Mouse (Mus musculus) midbrain, postnatal 0 days (tissue): Measurements from ENCODE around the gene Il4ra. TPM values are rescaled to one million over a fixed set of nuclear protein-coding genes. Genes with fewer than 3 reads are reported as not detected.

Experiments used
- ATAC-seq: fragments of 200-750 bp; cut with Nextera tagmentation; 2 replicates; pipeline ENCODE4 v1.8.0; 2017; ENCODE audit warnings: moderate number of reproducible peaks, mild to moderate bottlenecking, moderate TSS enrichment, moderate library complexity; ENCODE audit not compliant: low FRiP score
- DNase-seq: peaks from one replicate; pipeline ENCODE4 v3.0.0-alpha.2; 2015; ENCODE audit warnings: low spot score
- H3K27ac ChIP-seq: fragments of 300-500 bp; sonication (generic); 2 replicates; pipeline ENCODE4 v1.5.1; 2014; ENCODE audit warnings: low read depth, mild to moderate bottlenecking, low read length, mixed read lengths
- H3K27me3 ChIP-seq: fragments of 300-500 bp; sonication (generic); 2 replicates; pipeline ENCODE4 v1.6.1; 2014; ENCODE audit warnings: low read length, control low read depth, mixed read lengths; ENCODE audit not compliant: insufficient read depth
- H3K36me3 ChIP-seq: fragments of 300-500 bp; sonication (generic); 2 replicates; pipeline ENCODE4 v1.6.1; 2014; ENCODE audit warnings: low read length, control low read depth, mixed read lengths; ENCODE audit not compliant: insufficient read depth
- H3K4me1 ChIP-seq: fragments of 300-500 bp; sonication (generic); 2 replicates; pipeline ENCODE4 v1.6.1; 2014; ENCODE audit warnings: mild to moderate bottlenecking, control low read depth, antibody characterized with exemption, low read length, mixed read lengths; ENCODE audit not compliant: insufficient read depth
- H3K4me2 ChIP-seq: fragments of 300-500 bp; sonication (generic); 2 replicates; pipeline ENCODE4 v1.6.1; 2014; ENCODE audit warnings: low read depth, mild to moderate bottlenecking, low read length, mixed read lengths; ENCODE audit not compliant: poor library complexity, severe bottlenecking
- H3K4me3 ChIP-seq: fragments of 300-500 bp; sonication (generic); 2 replicates; pipeline ENCODE4 v1.5.1; 2014; ENCODE audit warnings: low read depth, mild to moderate bottlenecking, low read length, moderate library complexity
- H3K9ac ChIP-seq: fragments of 300-500 bp; sonication (generic); replicated peaks from 2 replicates; pipeline ENCODE4 v1.6.1; 2014; ENCODE audit warnings: mild to moderate bottlenecking, low read length, moderate library complexity, mixed read lengths; ENCODE audit not compliant: poor library complexity, severe bottlenecking
- H3K9me3 ChIP-seq: fragments of 300-500 bp; sonication (generic); 2 replicates; pipeline ENCODE4 v1.6.1; 2016; ENCODE audit warnings: low read length, control low read depth
- CTCF ChIP-seq: IDR thresholded peaks from 2 replicates; pipeline ENCODE4 v1.5.1; 2016; ENCODE audit warnings: antibody characterized with exemption, mild to moderate bottlenecking
- WGBS: fragments of 180-500 bp; shearing (Covaris S2); extraction: QIAGEN DNeasy Blood & Tissue Kit; methylation state at CpG from one replicate; pipeline ENCODE4 v1.1.7; 2014; 5-methylcytosine and 5-hydroxymethylcytosine counted together
- polyA plus RNA-seq: library from polyadenylated mRNA; unstranded; fragments of >200 nt; fragmentation: Nextera tagmentation; extraction: Ambion mirVana; gene quantifications from 2 replicates; pipeline ENCODE4 v1.2.1, GENCODE M21; 2015
- total RNA-seq: library from RNA; depleted of rRNA; stranded (reverse); fragments of >200 nt; gene quantifications from 2 replicates; pipeline ENCODE4 v1.2.3, GENCODE M21; 2014; rRNA removed

Gene Il4ra
- total and polyA plus RNA-seq, 2 experiments from 2014 or later = 5.4 to 12.9 TPM

- no peak for ATAC-seq
- no peaks in the 10 kb centered on the region for H3K4me1 ChIP-seq
- no peak for DNase-seq
- no peak for TF ChIP-seq CTCF
- no peak overlapping the region for H3K4me2 ChIP-seq
- no peaks in the 10 kb centered on the region for H3K27me3 ChIP-seq
- 87% methylated on average over 7 of the region's 7 CpGs for WGBS
- H3K9ac ChIP-seq = no peak overlapping the region
- H3K36me3 ChIP-seq = no peaks in the 10 kb centered on the region
- H3K9me3 ChIP-seq = no peaks in the 10 kb centered on the region
- no peak overlapping the region for H3K4me3 ChIP-seq
- no peak overlapping the region for H3K27ac ChIP-seq
Observed at GRCm38 (mm10) chr7:125618016-125618415, 66.1 kb downstream of the Il4ra start.

- Histone ChIP-seq H3K27me3 (no peaks in the 10 kb centered on the region), H3K9ac (no peak overlapping the region), H3K36me3 (no peaks in the 10 kb centered on the region), H3K9me3 (no peaks in the 10 kb centered on the region), H3K4me2 (no peak overlapping the region), H3K4me1 (no peaks in the 10 kb centered on the region), H3K27ac (no peak overlapping the region), H3K4me3 (no peak overlapping the region)
- DNase-seq (no peak), ATAC-seq (no peak)
- WGBS = 69% methylated on average over 4 of the region's 4 CpGs
- no peak for TF ChIP-seq CTCF
Observed at GRCm38 (mm10) chr7:125620077-125620476, 68.2 kb downstream of the Il4ra start.

GRCm38 (mm10) chr7:125622741-125623685, 71.1 kb downstream of the Il4ra start:
- WGBS = 82% methylated on average over 7 of the region's 7 CpGs
- Histone ChIP-seq H3K9me3 (no peaks in the 10 kb centered on the region), H3K4me1 (no peaks in the 10 kb centered on the region), H3K9ac (no peak overlapping the region), H3K4me2 (no peak overlapping the region), H3K27ac (no peak overlapping the region), H3K4me3 (no peak overlapping the region), H3K27me3 (no peaks in the 10 kb centered on the region), H3K36me3 (no peaks in the 10 kb centered on the region)
- DNase-seq (no peak), ATAC-seq (no peak)
- TF ChIP-seq CTCF = no peak

GRCm38 (mm10) chr7:125625219-125625618, 73.3 kb downstream of the Il4ra start:
- no peak overlapping the region for H3K4me2 ChIP-seq
- H3K9me3 ChIP-seq = no peaks in the 10 kb centered on the region
- no peaks in the 10 kb centered on the region for H3K27me3 ChIP-seq
- no peak for ATAC-seq
- no peaks in the 10 kb centered on the region for H3K4me1 ChIP-seq
- TF ChIP-seq CTCF = no peak
- H3K36me3 ChIP-seq = no peaks in the 10 kb centered on the region
- WGBS = 71% methylated on average over 4 of the region's 4 CpGs
- no peak overlapping the region for H3K9ac ChIP-seq
- H3K27ac ChIP-seq = no peak overlapping the region
- DNase-seq = no peak
- no peak overlapping the region for H3K4me3 ChIP-seq

GRCm38 (mm10) chr7:125625829-125626228, 73.9 kb downstream of the Il4ra start:
- ATAC-seq (no peak), DNase-seq (no peak)
- WGBS = 59% methylated on average over 7 of the region's 7 CpGs
- H3K4me3 ChIP-seq = no peak overlapping the region
- H3K4me2 ChIP-seq = no peak overlapping the region
- no peak overlapping the region for H3K27ac ChIP-seq
- TF ChIP-seq CTCF = no peak
- no peaks in the 10 kb centered on the region for H3K9me3 ChIP-seq
- H3K36me3 ChIP-seq = no peaks in the 10 kb centered on the region
- H3K4me1 ChIP-seq = no peaks in the 10 kb centered on the region
- no peak overlapping the region for H3K9ac ChIP-seq
- no peaks in the 10 kb centered on the region for H3K27me3 ChIP-seq

Other genes starting within 250 kb of the Il4ra start
- gene Kdm8, start 107.4 kb upstream of the Il4ra start, total RNA-seq = 5.4 and 8.8 TPM in 2 replicates
- gene Kdm8, start 107.4 kb upstream of the Il4ra start, polyA plus RNA-seq = 2.6 and 3.2 TPM in 2 replicates
- gene Nsmce1, start 60.5 kb upstream of the Il4ra start, total RNA-seq = 23.1 and 25.2 TPM in 2 replicates
- gene Nsmce1, start 60.5 kb upstream of the Il4ra start, polyA plus RNA-seq = 77.8 and 81.9 TPM in 2 replicates
- 0.44 and 0.61 TPM in 2 replicates for gene Il21r, start 51.3 kb downstream of the Il4ra start, total RNA-seq
- 0.21 and 0.44 TPM in 2 replicates for gene Il21r, start 51.3 kb downstream of the Il4ra start, polyA plus RNA-seq
- 72.0 and 80.4 TPM in 2 replicates for gene Gtf3c1, start 155.7 kb downstream of the Il4ra start, total RNA-seq
- gene Gtf3c1, start 155.7 kb downstream of the Il4ra start, polyA plus RNA-seq = 18.1 and 20.9 TPM in 2 replicates
- gene D430042O09Rik, start 155.8 kb downstream of the Il4ra start, total RNA-seq = 16.9 and 21.7 TPM in 2 replicates
- gene D430042O09Rik, start 155.8 kb downstream of the Il4ra start, polyA plus RNA-seq = 3.5 and 4.3 TPM in 2 replicates